Mouse (Mus musculus) common myeloid progenitor, adult 5-6 weeks (primary cell): ENCODE measurements around the gene Slc48a1. TPM values are rescaled to one million over a fixed set of nuclear protein-coding genes. Genes with fewer than 3 reads are reported as not detected.

Source experiments
- ATAC-seq: replicated peaks from 2 replicates; pipeline ENCODE4 v1.8.0; 2016; ENCODE audit warnings: low read depth, mild to moderate bottlenecking, moderate TSS enrichment, inconsistent platforms; ENCODE audit not compliant: poor library complexity, severe bottlenecking
- total RNA-seq: library from RNA; stranded (forward); fragments of 200-1000, 187-1606 nt; gene quantifications from 2 replicates; pipeline ENCODE4 v1.2.3, GENCODE M21; 2017

The Slc48a1 gene
- total RNA-seq, 1 experiment from 2014 or later = 57.2 TPM

GRCm38 (mm10) chr15:97836894-97837247 is 58.6 kb downstream of the Slc48a1 start:
- no peak for ATAC-seq

GRCm38 (mm10) chr15:97837491-97838061 is 59.3 kb downstream of the Slc48a1 start:
- ATAC-seq = no peak

- ATAC-seq = no peak
These were observed 60.1 kb downstream of the Slc48a1 start for GRCm38 (mm10) chr15:97838395-97838794.

GRCm38 (mm10) chr15:97839012-97839411 is 60.7 kb downstream of the Slc48a1 start:
- ATAC-seq = no peak

- ATAC-seq = no peak
These were observed 61.2 kb downstream of the Slc48a1 start for GRCm38 (mm10) chr15:97839473-97839872.

- ATAC-seq = no peak; the same call in 1 of the 2 replicates
These were observed 61.7 kb downstream of the Slc48a1 start for GRCm38 (mm10) chr15:97839991-97840455.

- ATAC-seq = no peak
These were observed 62.5 kb downstream of the Slc48a1 start for GRCm38 (mm10) chr15:97840781-97841180.

- ATAC-seq = no peak
These were observed 63.1 kb downstream of the Slc48a1 start for GRCm38 (mm10) chr15:97841383-97841782.

GRCm38 (mm10) chr15:97842058-97842457 is 63.7 kb downstream of the Slc48a1 start:
- ATAC-seq = no peak

Other genes starting within 250 kb of the Slc48a1 start
- gene Rpap3, start 72.7 kb upstream of the Slc48a1 start, total RNA-seq = 46.8 and 49.2 TPM in 2 replicates
- gene Endou, start 47.2 kb upstream of the Slc48a1 start, total RNA-seq = 0.49 and 2.3 TPM in 2 replicates
- 6.1 and 7.5 TPM in 2 replicates for gene Rapgef3, start 10.5 kb upstream of the Slc48a1 start, total RNA-seq
- gene Hdac7, start 66.0 kb downstream of the Slc48a1 start, total RNA-seq = 22.2 and 30.7 TPM in 2 replicates
- 3.0 and 3.5 TPM in 2 replicates for gene Vdr, start 132.1 kb downstream of the Slc48a1 start, total RNA-seq
- 26.4 and 40.0 TPM in 2 replicates for gene Tmem106c, start 185.7 kb downstream of the Slc48a1 start, total RNA-seq
- gene Col2a1, start 226.2 kb downstream of the Slc48a1 start, total RNA-seq = 0.09 TPM in 1 of 2 replicates, not detected in the other